Comparison of ENCODE assay signal across 22 mouse cellular contexts in the genomic region with DNA sequence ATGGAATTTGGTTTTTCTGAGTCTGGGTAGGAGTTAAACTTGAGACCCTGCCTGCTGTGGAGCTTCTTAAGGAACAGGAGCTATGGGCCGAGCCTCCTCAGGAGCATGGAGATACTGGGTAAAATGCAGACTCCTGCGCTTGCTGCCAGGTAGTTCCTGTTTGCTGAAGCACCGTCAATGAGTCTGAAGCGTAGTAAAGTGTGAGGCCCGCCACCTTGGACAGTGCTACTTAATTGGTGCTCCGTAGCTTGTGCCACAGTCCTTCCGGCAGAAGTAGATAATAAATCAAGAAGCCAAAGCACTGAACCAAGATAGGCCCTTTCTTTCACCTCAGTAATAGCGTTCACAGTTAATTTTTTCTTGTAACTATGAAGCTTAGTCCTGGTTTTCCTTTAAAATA.
DNase-seq lines count a peak whose midpoint lies in the region; ATAC-seq and TF ChIP-seq lines count a peak whose summit lies in the region.
"Had no signal": no experiment of that assay in that cellular context is flagged by ENCODE, and none has a peak within 500 bp of the region (broad histone marks: within the 10 kb centered on the region; RNA-seq: fewer than 3 reads in every experiment).

No protein-coding gene starts in this region.

- WGBS in kidney, embryonic 15.5 days = 38% methylated on average over 8 of the region's 8 CpGs
- WGBS in intestine, postnatal 0 days = 27% methylated on average over 8 of the region's 8 CpGs

- no peak for TF ChIP-seq CTCF in intestine, postnatal 0 days (IDR thresholded peaks at IDR 0.05; ENCODE audit: low read depth)

- intact Hi-C loops in left cerebral cortex, postnatal 14 days (cut with DNase I) = no loop called here

- 0 out of 2 replicates have a peak, but pooled peaks cover 12% of the 10 kb centered on the region for H3K36me3 ChIP-seq in kidney, embryonic 15.5 days
- 0 out of 2 replicates have a peak, but pooled peaks cover 6% of the 10 kb centered on the region for H3K36me3 ChIP-seq in intestine, postnatal 0 days (ENCODE audit: control insufficient read depth, insufficient read depth)

- H3K4me1 ChIP-seq in kidney, embryonic 15.5 days = peaks cover 55% of the 10 kb centered on the region
- H3K4me1 ChIP-seq in intestine, postnatal 0 days (replicated peaks; ENCODE audit: control insufficient read depth, insufficient read depth, low read length) = no peaks in the 10 kb centered on the region

- no peak overlapping the region for H3K4me3 ChIP-seq in kidney, embryonic 15.5 days (replicated peaks)
- no peak overlapping the region for H3K4me3 ChIP-seq in intestine, postnatal 0 days (ENCODE audit: low read depth, low read length)
- H3K4me3 ChIP-seq: embryonic facial prominence, embryonic 10.5 days; heart, embryonic 12.5 days; hindbrain, embryonic 13.5 days; limb, embryonic 12.5 days; liver, embryonic 12.5 days; neural tube, embryonic 13.5 days had no signal

- DNase-seq in kidney, postnatal 14 days = no peak
- peak; percentile 40 to 41 for DNase-seq in spleen, postnatal 36 days (ENCODE audit: low spot score in 2 of 2)
- DNase-seq in spleen, postnatal 4 days (ENCODE audit: low spot score in 2 of 2) = no peak
- DNase-seq in frontal cortex, postnatal 25 days (ENCODE audit: low spot score in 2 of 2) = no peak
- DNase-seq in thymus, postnatal 14 days = no peak
- DNase-seq in left cerebral cortex, postnatal 14 days (ENCODE audit: low spot score in 2 of 2) = no peak
- DNase-seq: adrenal gland, adult 2 months; cerebellum, adult 2 months; gastrocnemius, postnatal 36 days; heart, postnatal 14 days; midbrain, embryonic 14.5 days; spleen, adult 18-20 months had no signal

- H3K27ac ChIP-seq in kidney, embryonic 15.5 days = peak overlapping the region; percentile 70
- no peak overlapping the region for H3K27ac ChIP-seq in intestine, postnatal 0 days (ENCODE audit: low read depth, low read length)
- H3K27ac ChIP-seq: embryonic facial prominence, embryonic 10.5 days; hindbrain, embryonic 13.5 days; limb, embryonic 12.5 days; liver, embryonic 12.5 days; neural tube, embryonic 13.5 days had no signal

- ATAC-seq in kidney, embryonic 15.5 days (replicated peaks; ENCODE audit: low FRiP score) = peak; percentile 33; the same call in 1 of the 2 replicates
- 0 out of 2 replicates have a peak, but pooled peaks have one; percentile 25 for ATAC-seq in intestine, postnatal 0 days
- ATAC-seq: forebrain, embryonic 14.5 days; liver, embryonic 12.5 days; lung, postnatal 0 days had no signal

- H3K9ac ChIP-seq in kidney, embryonic 15.5 days = no peak overlapping the region
- no peak overlapping the region for H3K9ac ChIP-seq in intestine, postnatal 0 days (ENCODE audit: low read depth, low read length)
- H3K9ac ChIP-seq: heart, embryonic 12.5 days; hindbrain, embryonic 13.5 days; limb, embryonic 12.5 days; liver, embryonic 12.5 days; neural tube, embryonic 13.5 days had no signal

- H3K27me3 ChIP-seq in kidney, embryonic 15.5 days = no peaks in the 10 kb centered on the region
- H3K27me3 ChIP-seq in intestine, postnatal 0 days (replicated peaks; ENCODE audit: control insufficient read depth, insufficient read depth, low read length) = no peaks in the 10 kb centered on the region
- H3K27me3 ChIP-seq: heart, embryonic 12.5 days; hindbrain, embryonic 13.5 days; liver, embryonic 12.5 days; neural tube, embryonic 13.5 days had no signal

- H3K4me2 ChIP-seq in kidney, embryonic 15.5 days = no peak overlapping the region
- no peak overlapping the region for H3K4me2 ChIP-seq in intestine, postnatal 0 days (replicated peaks; ENCODE audit: low read depth)
- H3K4me2 ChIP-seq: heart, embryonic 12.5 days; hindbrain, embryonic 13.5 days; limb, embryonic 12.5 days; liver, embryonic 12.5 days; neural tube, embryonic 13.5 days had no signal

- H3K9me3 ChIP-seq in kidney, embryonic 15.5 days (replicated peaks) = no peaks in the 10 kb centered on the region
- H3K9me3 ChIP-seq in intestine, postnatal 0 days (ENCODE audit: control insufficient read depth) = no peaks in the 10 kb centered on the region
- H3K9me3 ChIP-seq: embryonic facial prominence, embryonic 10.5 days; heart, embryonic 12.5 days; hindbrain, embryonic 13.5 days; limb, embryonic 12.5 days; liver, embryonic 12.5 days; neural tube, embryonic 13.5 days had no signal

Comparison
In these comparisons a context has a peak if more than half of its experiments do, and no peak if none do; other contexts are left out.
1. DNase-seq: peak in spleen, postnatal 36 days (2 of 2); none in kidney, postnatal 14 days (single experiment), spleen, postnatal 4 days (0 of 2), frontal cortex, postnatal 25 days (0 of 2), thymus, postnatal 14 days (single experiment) and left cerebral cortex, postnatal 14 days (0 of 2).